Mouse (Mus musculus) hindbrain, embryonic 10.5 days (tissue): ENCODE measurements around the gene Kcnip2. TPM values are rescaled to one million over a fixed set of nuclear protein-coding genes. Genes with fewer than 3 reads are reported as not detected.

Experiments used
- DNase-seq: peaks from one replicate; pipeline ENCODE4 v3.0.0-alpha.2; 2017; ENCODE audit warnings: low spot score
- H3K27ac ChIP-seq: fragments of 300-500 bp; sonication (generic); 2 replicates; pipeline ENCODE4 v1.5.1; 2016; ENCODE audit warnings: mild to moderate bottlenecking, moderate library complexity
- H3K27me3 ChIP-seq: fragments of 300-500 bp; sonication (generic); 2 replicates; pipeline ENCODE4 v1.6.1; 2016; ENCODE audit warnings: mild to moderate bottlenecking; ENCODE audit not compliant: poor library complexity, insufficient read depth, severe bottlenecking
- H3K36me3 ChIP-seq: fragments of 300-500 bp; sonication (generic); 2 replicates; pipeline ENCODE4 v1.6.1; 2016; ENCODE audit warnings: mild to moderate bottlenecking, moderate library complexity
- H3K4me1 ChIP-seq: fragments of 300-500 bp; sonication (generic); replicated peaks from 2 replicates; pipeline ENCODE4 v1.6.1; 2016; ENCODE audit warnings: mild to moderate bottlenecking
- H3K4me3 ChIP-seq: fragments of 300-500 bp; sonication (generic); 2 replicates; pipeline ENCODE4 v1.5.1; 2016; ENCODE audit warnings: mild to moderate bottlenecking, moderate library complexity
- H3K9me3 ChIP-seq: fragments of 300-500 bp; sonication (generic); 2 replicates; pipeline ENCODE4 v1.6.1; 2016; ENCODE audit warnings: mild to moderate bottlenecking, moderate library complexity
- WGBS: fragments of 180-500 bp; shearing (Covaris S2); methylation state at CpG from one replicate; pipeline ENCODE4 v1.1.7; 2016; 5-methylcytosine and 5-hydroxymethylcytosine counted together
- polyA plus RNA-seq: library from polyadenylated mRNA; unstranded; fragments of >200 nt; fragmentation: Nextera tagmentation; extraction: Ambion mirVana; gene quantifications from 2 replicates; pipeline ENCODE4 v1.2.1, GENCODE M21; 2016

Gene Kcnip2
- polyA plus RNA-seq, 1 experiment from 2014 or later: 0.71 TPM

DNA sequence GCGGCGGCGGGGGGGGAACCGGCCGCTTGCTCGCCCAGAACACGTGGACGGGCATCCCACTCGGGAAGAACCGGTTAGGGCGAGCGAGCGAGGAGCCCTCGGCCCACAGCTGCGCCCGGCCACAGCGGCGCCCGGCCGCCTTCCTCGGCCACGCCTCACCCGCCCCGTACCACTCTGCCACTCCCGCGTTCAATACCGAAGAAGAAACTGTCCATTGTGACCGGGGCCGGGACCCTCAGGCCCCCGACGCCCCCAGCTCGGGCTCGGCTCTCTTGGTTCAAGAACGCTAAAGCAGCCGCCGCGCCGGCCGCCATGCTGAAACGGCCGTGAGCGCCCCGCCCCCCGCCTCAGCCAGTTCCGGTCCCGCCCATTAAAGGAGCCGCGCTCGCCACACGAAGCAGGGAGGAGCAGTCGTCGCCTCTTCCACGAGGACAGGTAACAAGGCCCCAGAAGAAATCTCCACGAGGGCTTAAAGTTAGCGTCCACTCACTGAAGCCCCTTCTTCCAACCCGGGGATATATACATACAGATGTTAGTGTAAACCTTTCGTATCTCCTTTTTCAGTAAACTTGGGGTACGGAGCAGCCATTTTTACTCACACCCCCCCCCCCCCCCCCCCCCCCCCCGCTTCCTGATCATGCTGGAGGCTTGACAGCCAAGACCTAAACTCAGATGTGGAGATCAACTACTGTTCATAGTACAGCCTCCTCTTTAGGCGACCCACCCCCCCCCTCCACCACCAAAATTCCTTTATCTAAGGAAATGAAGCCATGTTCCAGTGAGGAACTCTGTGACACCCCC is 66.4 kb downstream of the Kcnip2 start, which contains the start of gene Npm3:
Gene Npm3, minus strand, starts transcription at position 349 of the 801 bp plus-strand sequence.
- under 1% methylated on average over 60 of the region's 60 CpGs for WGBS
- DNase-seq: peak; percentile 91
- Histone ChIP-seq H3K4me3 (peak within 1 kb of the TSS; percentile 97), H3K4me1 (peaks cover 42% of the 10 kb centered on the region), H3K36me3 (peaks cover 39% of the 10 kb centered on the region), H3K27ac (peak within 1 kb of the TSS; percentile 88), H3K9me3 (no peaks in the 10 kb centered on the region), H3K27me3 (peaks cover 38% of the 10 kb centered on the region)

DNA sequence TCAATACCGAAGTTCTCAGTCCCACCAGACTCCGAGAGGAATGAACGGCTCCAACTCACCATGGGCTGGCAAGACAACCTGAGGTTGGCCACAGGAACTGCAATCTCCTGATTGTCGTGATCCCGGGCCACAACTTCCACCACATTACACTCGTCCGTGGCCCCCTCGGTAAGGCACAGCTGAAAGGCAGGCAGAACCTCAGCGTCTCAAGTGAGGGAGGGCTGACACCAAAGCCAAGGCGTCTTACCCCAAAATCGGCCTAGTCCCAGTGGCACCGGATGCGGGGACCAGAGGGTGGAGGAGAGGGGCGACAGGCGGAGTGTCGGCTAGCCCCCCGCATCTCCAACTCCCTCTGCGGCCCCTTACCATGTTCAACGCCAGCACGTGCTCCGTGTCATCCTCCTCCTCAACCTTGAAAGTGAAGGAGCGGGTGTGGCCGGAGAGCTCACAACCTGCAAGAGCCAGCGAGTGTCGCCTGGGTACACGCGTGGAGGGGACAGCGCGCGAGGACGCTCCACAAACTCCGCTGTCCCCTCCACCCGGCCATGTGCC is 67.1 kb downstream of the Kcnip2 start:
- peak overlapping the region; percentile 97 for H3K4me3 ChIP-seq
- no peak for DNase-seq
- WGBS: 4% methylated on average over 33 of the region's 33 CpGs
- H3K4me1 ChIP-seq: peaks cover 42% of the 10 kb centered on the region
- H3K27ac ChIP-seq: peak overlapping the region; percentile 88
- peaks cover 45% of the 10 kb centered on the region for H3K27me3 ChIP-seq
- peaks cover 33% of the 10 kb centered on the region for H3K36me3 ChIP-seq
- H3K9me3 ChIP-seq: no peaks in the 10 kb centered on the region

DNA sequence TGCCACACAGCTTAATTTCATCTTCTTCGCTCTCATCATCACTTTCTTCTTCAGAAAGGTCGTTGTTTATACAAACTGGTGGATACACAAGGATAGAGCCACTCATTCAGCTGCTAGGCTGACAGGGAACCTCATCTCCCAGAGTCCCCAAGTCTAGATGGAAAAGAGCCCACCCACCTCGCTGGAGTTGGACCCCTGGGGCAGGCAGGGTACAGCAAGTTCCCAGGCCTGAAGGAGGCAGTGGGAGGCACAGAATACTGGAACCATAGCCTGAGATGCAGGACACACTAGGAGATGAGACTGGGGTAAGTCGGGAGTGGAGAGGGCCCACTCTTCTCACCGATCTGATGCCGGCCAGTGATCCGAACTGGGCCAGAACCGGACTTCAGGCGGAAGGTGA is 67.7 kb downstream of the Kcnip2 start:
- Histone ChIP-seq H3K4me3 (peak overlapping the region; percentile 97), H3K27ac (no peak overlapping the region), H3K4me1 (peaks cover 45% of the 10 kb centered on the region), H3K27me3 (peaks cover 51% of the 10 kb centered on the region), H3K9me3 (no peaks in the 10 kb centered on the region), H3K36me3 (peaks cover 27% of the 10 kb centered on the region)
- WGBS: 57% methylated on average over 9 of the region's 9 CpGs
- no peak for DNase-seq

DNA sequence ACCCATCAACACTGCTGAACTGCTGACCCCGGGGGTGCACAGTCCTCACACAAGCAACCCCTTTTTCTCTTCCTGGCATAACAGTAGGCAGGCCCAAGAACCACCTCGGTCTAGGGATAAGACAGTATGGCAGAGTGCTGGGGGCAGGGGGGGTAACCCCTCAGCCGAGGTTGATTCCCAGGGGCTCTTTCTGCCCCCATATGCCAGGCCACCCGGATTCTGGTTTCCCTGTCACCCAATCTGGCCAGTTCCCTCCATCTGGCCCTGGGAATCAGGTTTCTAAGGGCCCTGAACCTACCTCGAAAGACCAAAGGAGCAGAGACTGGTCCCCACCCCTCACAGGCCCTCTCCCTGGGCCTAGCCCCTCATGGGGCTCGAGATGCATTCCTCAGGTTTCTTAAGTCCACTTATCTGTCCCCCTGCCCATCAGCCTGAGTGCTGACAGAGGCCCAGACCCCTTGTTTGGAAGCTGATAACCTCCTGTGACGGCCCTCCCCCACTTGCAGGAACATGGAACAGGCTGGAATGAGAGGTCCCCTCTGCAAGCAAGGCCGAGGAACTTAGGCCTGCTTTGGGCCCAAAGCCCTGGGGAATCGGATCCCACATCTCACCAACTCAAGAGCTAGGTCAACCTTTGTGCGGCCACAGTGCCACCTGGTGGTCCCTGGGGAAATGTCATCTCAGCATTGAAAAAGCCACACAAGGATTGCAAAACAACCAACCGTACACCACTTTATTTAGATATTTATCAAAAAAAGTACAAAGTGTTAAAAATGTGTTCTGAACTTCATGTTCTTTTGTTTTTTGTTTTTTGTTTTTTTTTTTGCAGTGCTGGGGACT is 68.6 kb downstream of the Kcnip2 start:
- H3K27ac ChIP-seq: no peak overlapping the region
- DNase-seq: peak; percentile 85
- H3K9me3 ChIP-seq: no peaks in the 10 kb centered on the region
- H3K4me1 ChIP-seq: peaks cover 55% of the 10 kb centered on the region
- H3K27me3 ChIP-seq: peaks cover 60% of the 10 kb centered on the region
- peaks cover 18% of the 10 kb centered on the region for H3K36me3 ChIP-seq
- no peak overlapping the region for H3K4me3 ChIP-seq
- 30% methylated on average over 11 of the region's 11 CpGs for WGBS

DNA sequence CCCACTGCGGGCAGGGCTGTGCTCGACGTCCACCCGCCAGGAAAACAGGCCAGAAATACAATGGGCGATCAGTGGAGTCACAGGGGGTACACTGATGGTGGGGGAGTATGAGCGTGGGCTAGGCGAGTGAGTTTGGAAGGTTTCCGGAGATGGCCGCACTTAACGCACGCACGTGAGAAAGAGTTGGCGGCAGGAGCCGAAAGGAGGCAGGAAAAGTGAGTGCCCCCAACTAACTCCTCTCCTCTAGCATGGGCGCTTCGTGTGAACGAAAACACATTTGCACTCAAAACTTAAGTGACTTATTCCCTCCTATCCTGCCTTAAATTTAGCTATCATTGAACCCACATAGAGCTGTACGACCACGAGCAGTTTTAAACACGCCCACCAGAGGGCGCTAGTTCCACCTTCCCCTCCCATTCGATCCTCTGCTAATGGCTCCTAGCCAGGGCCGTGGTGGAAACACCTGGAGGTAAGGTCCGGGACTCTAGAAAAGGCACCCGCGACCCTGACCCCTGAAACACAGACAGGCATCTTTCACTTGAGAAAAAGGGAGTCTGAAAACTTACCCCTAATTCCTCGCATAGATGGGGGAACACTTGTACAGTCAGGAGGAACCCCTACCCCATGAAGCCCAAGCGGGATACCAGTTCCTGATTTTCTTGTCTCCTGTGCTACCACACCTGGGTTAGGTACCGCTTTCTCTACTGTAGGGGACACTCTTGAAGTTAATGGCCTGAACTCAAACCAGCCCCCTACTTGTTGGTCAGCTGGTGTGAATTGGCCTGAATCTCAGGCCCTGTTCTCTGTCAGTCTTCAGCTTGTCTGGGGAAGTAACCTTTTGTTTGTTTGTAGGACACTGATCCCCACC is 69.5 kb downstream of the Kcnip2 start:
- WGBS: 7% methylated on average over 29 of the region's 29 CpGs
- DNase-seq: peak; percentile 76
- Histone ChIP-seq H3K4me3 (peak overlapping the region; percentile 26), H3K27ac (no peak overlapping the region), H3K4me1 (peaks cover 64% of the 10 kb centered on the region), H3K9me3 (no peaks in the 10 kb centered on the region), H3K27me3 (peaks cover 69% of the 10 kb centered on the region), H3K36me3 (peaks cover 9% of the 10 kb centered on the region)

DNA sequence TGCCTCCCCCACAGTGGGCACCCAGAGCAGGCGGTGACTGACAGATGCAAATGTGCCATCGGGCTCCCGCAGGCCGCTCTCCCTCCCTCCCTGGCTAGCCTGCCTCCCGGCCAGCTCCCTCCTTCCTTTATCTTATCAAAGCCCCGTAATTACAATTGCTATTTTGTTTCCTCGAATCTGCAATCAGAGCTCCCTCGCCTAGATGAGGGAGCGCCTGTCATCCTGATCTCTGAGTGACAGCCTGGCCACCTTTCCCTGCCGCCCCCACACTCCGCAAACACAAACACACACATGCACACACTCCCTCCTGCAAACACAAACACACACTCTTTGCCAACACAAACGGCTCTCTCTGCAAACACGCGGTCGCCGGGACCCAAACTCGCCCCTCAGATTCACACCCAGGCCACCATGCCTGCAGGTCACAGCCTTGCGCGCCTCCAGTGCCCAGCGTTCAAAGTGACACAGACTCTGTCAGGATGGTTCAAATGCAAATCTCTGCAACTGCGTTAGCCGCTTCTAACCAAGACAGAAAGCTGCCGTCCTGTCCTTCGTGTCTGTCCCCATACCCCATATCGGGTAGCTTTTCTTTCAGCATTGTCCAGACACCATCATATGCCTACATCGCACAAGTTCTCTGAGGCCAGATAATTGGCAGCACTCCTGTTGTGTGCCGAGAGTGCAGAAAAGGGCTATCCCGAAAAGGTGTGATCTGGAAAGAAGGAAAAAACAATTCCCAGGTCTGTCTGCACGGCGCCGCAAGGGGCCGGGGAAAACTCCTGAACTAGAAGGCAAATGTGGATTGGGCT is 70.3 kb downstream of the Kcnip2 start:
- peak; percentile 39 for DNase-seq
- Histone ChIP-seq H3K27ac (no peak overlapping the region), H3K27me3 (peaks cover 77% of the 10 kb centered on the region), H3K4me3 (peak overlapping the region; percentile 26), H3K9me3 (no peaks in the 10 kb centered on the region), H3K36me3 (peaks cover 2% of the 10 kb centered on the region), H3K4me1 (peaks cover 71% of the 10 kb centered on the region)
- WGBS: under 1% methylated on average over 32 of the region's 32 CpGs

DNA sequence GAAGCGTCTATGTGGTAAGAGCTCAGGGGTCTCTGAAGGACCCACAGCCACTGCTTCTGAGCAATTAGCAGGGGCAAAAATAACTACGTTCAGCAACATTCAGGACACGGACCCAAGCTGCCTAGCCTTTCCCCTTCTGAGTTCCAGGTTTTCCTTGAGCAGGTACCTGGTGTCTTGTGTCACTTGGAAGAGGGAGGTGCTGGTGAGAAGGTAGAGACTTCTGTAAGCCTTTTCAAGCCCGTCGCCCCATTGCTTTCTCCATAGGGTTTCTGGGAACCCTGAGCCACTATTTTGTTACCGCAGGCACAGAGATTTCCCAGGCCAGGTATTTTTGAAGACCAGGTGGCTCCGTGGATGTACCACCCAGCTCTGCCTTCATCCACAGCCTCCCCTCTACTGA is 72.2 kb downstream of the Kcnip2 start:
- H3K4me3 ChIP-seq: peak overlapping the region; percentile 57; the same call in 1 of the 2 replicates
- no peaks in the 10 kb centered on the region for H3K36me3 ChIP-seq
- 17% methylated on average over 7 of the region's 7 CpGs for whole genome bisulfite sequencing
- H3K4me1 ChIP-seq: peaks cover 66% of the 10 kb centered on the region
- H3K9me3 ChIP-seq: no peaks in the 10 kb centered on the region
- DNase-seq: no peak
- no peak overlapping the region for H3K27ac ChIP-seq
- H3K27me3 ChIP-seq: peaks cover 96% of the 10 kb centered on the region

DNA sequence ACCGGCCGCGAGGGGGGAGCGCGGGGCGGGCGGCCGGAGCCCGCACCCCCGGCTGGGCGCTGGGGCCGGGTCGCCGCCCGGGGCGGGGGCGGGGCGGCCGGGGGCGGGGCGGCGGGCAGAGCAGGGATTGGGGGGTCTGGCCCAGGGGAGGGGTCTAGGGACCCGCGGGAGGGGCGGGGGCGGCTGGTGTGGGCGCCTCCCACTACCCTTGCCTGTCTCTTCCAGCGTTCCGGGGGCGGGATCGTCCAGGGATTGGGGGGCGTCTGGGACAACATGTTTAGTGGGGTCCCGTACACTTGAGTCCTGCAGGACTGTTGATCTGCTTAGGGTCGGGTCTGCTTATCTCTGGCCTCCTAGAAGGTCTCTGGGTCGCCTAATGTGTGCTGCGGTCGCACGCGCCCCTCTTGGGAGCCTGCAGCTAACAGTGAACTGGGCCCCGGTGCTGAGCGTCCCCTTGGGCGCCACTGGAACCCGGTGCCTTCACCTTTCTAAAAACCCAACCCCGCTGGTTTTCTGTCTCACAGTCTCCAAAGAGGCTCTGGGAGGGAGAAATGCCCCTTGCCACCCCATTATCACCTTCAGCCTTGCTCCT is 72.8 kb downstream of the Kcnip2 start:
- peak overlapping the region; percentile 57 for H3K4me3 ChIP-seq
- peak; percentile 33 for DNase-seq
- H3K4me1 ChIP-seq: peaks cover 62% of the 10 kb centered on the region
- H3K27ac ChIP-seq: no peak overlapping the region
- no peaks in the 10 kb centered on the region for H3K36me3 ChIP-seq
- peaks cover 96% of the 10 kb centered on the region for H3K27me3 ChIP-seq
- H3K9me3 ChIP-seq: no peaks in the 10 kb centered on the region
- WGBS: 1% methylated on average over 40 of the region's 44 CpGs

DNA sequence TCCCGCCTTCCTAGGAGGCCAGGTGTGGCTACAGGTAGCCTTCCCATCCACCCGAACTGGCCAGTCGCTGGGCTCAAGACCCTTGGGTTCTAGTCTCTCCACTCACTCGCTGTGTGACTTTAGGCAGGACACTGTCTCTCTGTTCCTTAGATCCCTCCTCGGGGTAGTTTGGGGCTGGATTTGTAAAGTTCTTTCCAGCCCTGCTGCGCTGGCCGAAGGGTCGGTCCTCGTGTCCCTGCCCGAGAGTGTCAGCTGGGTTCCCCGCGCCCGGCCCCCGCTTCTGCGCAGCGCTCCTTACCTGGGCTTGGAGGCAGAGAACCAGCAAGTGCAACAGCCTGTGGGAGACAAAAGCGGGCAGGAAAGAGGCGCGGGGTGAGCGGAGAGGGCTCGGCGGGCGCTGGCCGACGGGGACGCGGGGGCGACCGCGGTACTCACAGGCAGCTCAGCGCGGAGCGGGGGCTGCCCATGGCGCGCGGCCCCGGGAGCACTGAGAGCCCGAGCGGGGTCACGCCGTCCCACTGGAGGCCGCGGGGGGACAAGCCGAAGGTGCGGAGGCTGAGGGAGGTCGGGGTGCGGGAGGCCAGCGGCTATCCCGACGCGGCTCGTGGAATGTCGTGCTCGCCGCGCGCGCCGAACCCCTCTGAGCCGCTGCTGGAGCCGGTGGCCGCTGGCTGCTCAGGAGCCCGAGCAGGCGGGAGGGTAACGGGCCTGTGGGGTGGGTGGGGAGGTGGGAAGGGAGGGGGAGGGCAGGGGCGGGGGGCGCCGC is 73.5 kb downstream of the Kcnip2 start, which contains the start of gene Fgf8:
Gene Fgf8, minus strand, starts transcription at position 698 of the 766 bp plus-strand sequence.
- Histone ChIP-seq H3K36me3 (no peaks in the 10 kb centered on the region), H3K27me3 (peaks cover 100% of the 10 kb centered on the region), H3K27ac (peak within 1 kb of the TSS; percentile 56; the same call in 1 of the 2 replicates), H3K4me1 (peaks cover 65% of the 10 kb centered on the region), H3K4me3 (peak within 1 kb of the TSS; percentile 57), H3K9me3 (no peaks in the 10 kb centered on the region)
- under 1% methylated on average over 65 of the region's 68 CpGs for WGBS
- peak; percentile 50 for DNase-seq
